ENCODE assay signal across 9 mouse cellular contexts in the genomic region with DNA sequence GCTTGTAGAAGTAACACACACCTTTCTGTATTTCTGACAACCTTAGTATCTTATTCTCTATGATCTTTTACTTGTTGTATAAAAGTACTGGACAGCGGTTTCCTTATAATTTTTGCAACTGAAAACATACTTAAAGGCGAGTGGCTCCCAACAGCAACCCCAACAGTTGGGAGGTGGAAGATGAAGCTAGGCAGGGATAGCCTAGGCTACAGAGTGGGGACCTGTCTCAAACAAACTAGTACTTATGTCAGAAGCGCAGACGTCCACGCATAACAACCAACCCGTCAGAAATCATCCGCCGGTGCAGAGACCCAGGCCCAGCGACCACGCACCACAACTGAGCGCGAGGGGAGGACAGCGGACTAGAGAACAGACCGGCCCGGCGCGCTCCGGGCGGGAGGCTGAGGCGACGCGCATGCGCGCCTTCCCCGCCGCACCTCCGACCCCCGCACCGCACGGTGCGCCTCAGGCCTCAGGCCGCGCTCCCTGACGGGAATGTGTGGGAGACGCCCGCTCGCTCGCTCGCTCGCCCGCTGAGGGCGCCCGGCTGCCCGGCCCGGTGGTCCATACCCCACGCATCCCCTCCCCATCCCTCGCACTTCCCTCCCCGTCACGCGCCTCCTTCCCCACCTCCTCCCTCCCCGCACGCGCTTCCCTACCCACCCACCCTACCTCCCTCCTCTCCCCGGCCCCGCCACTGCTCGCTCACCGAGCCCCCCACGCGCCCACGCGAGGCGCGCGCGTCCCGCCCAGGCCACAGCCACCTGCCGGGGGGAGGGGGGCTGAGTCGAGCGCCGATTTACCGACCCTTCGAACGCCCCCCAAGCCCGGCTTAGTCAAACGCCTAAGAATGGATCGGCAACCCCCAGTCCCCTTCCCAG. TPM values are rescaled to one million over a fixed set of nuclear protein-coding genes. Genes with fewer than 3 reads are reported as not detected.
DNase-seq lines count a peak whose midpoint lies in the region; ATAC-seq lines count a peak whose summit lies in the region.
"Had no signal": no experiment of that assay in that cellular context is flagged by ENCODE, and none has a peak within 500 bp of the region (broad histone marks: within the 10 kb centered on the region; RNA-seq: fewer than 3 reads in every experiment).

A gene (minus strand): TSS at position 834 of the 881 bp plus-strand sequence.

- no peaks in the 10 kb centered on the region for H3K27me3 ChIP-seq in embryonic facial prominence, embryonic 12.5 days
- no peaks in the 10 kb centered on the region for H3K27me3 ChIP-seq in heart, embryonic 13.5 days (replicated peaks)
- H3K27me3 ChIP-seq in liver, embryonic 12.5 days (replicated peaks) = no peaks in the 10 kb centered on the region
- no peaks in the 10 kb centered on the region for H3K27me3 ChIP-seq in neural tube, embryonic 11.5 days (ENCODE audit: control insufficient read depth, insufficient read depth, low read length)

- no peaks in the 10 kb centered on the region for H3K36me3 ChIP-seq in embryonic facial prominence, embryonic 12.5 days
- no peaks in the 10 kb centered on the region for H3K36me3 ChIP-seq in heart, embryonic 13.5 days
- no peaks in the 10 kb centered on the region for H3K36me3 ChIP-seq in liver, embryonic 12.5 days
- no peaks in the 10 kb centered on the region for H3K36me3 ChIP-seq in neural tube, embryonic 11.5 days (ENCODE audit: control insufficient read depth, insufficient read depth, low read length)

- WGBS in embryonic facial prominence, embryonic 12.5 days = under 1% methylated on average over 54 of the region's 76 CpGs
- under 1% methylated on average over 60 of the region's 76 CpGs for WGBS in heart, embryonic 13.5 days
- 2% methylated on average over 49 of the region's 76 CpGs for WGBS in liver, embryonic 12.5 days (ENCODE audit: insufficient replicate concordance)
- WGBS in neural tube, embryonic 11.5 days = 1% methylated on average over 42 of the region's 76 CpGs

- no peaks in the 10 kb centered on the region for H3K4me1 ChIP-seq in embryonic facial prominence, embryonic 12.5 days
- H3K4me1 ChIP-seq in heart, embryonic 13.5 days = 0 out of 2 replicates have a peak, but pooled peaks cover 2% of the 10 kb centered on the region
- peaks cover 31% of the 10 kb centered on the region for H3K4me1 ChIP-seq in liver, embryonic 12.5 days
- H3K4me1 ChIP-seq in neural tube, embryonic 11.5 days (ENCODE audit: control insufficient read depth, insufficient read depth, low read length) = no peaks in the 10 kb centered on the region

- peak; percentile 89 for DNase-seq in heart, adult 11 months
- DNase-seq in heart, adult 8-10 months (ENCODE audit: low spot score) = no peak
- peak; percentile 61 for DNase-seq in kidney, postnatal 14 days
- peak; percentile 86 for DNase-seq in neural tube, embryonic 11.5 days (ENCODE audit: low spot score)
- DNase-seq in telencephalon, adult 2 months (ENCODE audit: low read depth, low spot score) = peak; percentile 33

- peak within 1 kb of the TSS; percentile 65 for H3K4me2 ChIP-seq in embryonic facial prominence, embryonic 12.5 days (replicated peaks)
- H3K4me2 ChIP-seq in heart, embryonic 13.5 days = peak within 1 kb of the TSS; percentile 87
- H3K4me2 ChIP-seq in liver, embryonic 12.5 days = peak within 1 kb of the TSS; percentile 97
- H3K4me2 ChIP-seq in neural tube, embryonic 11.5 days (ENCODE audit: low read depth) = peak within 1 kb of the TSS; percentile 74

- peak within 1 kb of the TSS; percentile 71 for H3K4me3 ChIP-seq in embryonic facial prominence, embryonic 12.5 days
- peak within 1 kb of the TSS; percentile 65 for H3K4me3 ChIP-seq in heart, embryonic 13.5 days
- peak within 1 kb of the TSS; percentile 67 for H3K4me3 ChIP-seq in liver, embryonic 12.5 days
- peak within 1 kb of the TSS; percentile 61 for H3K4me3 ChIP-seq in neural tube, embryonic 11.5 days (ENCODE audit: low read depth, low read length)

- no peaks in the 10 kb centered on the region for H3K9me3 ChIP-seq in embryonic facial prominence, embryonic 12.5 days
- no peaks in the 10 kb centered on the region for H3K9me3 ChIP-seq in heart, embryonic 13.5 days
- no peaks in the 10 kb centered on the region for H3K9me3 ChIP-seq in liver, embryonic 12.5 days (replicated peaks)
- H3K9me3 ChIP-seq in neural tube, embryonic 11.5 days (ENCODE audit: control insufficient read depth, low read length) = no peaks in the 10 kb centered on the region

- peak; percentile 92 for ATAC-seq in embryonic facial prominence, embryonic 12.5 days (ENCODE audit: insufficient number of reproducible peaks, insufficient read depth, low FRiP score, low TSS enrichment)
- ATAC-seq in heart, embryonic 13.5 days (ENCODE audit: extremely low read depth, insufficient number of reproducible peaks, low FRiP score, low TSS enrichment) = peak; percentile 70
- ATAC-seq in liver, embryonic 12.5 days = peak; percentile 90
- ATAC-seq in neural tube, embryonic 11.5 days (ENCODE audit: insufficient read depth, low FRiP score, low TSS enrichment) = peak; percentile 96

- peak within 1 kb of the TSS; percentile 77 for H3K9ac ChIP-seq in embryonic facial prominence, embryonic 12.5 days
- H3K9ac ChIP-seq in heart, embryonic 13.5 days = peak within 1 kb of the TSS; percentile 85
- peak within 1 kb of the TSS; percentile 78 for H3K9ac ChIP-seq in liver, embryonic 12.5 days
- H3K9ac ChIP-seq in neural tube, embryonic 11.5 days (ENCODE audit: low read length) = peak within 1 kb of the TSS; percentile 82

- 0 out of 2 replicates have a peak within 1 kb of the TSS, but pooled peaks have one; percentile 57 for H3K27ac ChIP-seq in embryonic facial prominence, embryonic 12.5 days
- H3K27ac ChIP-seq in heart, embryonic 13.5 days (replicated peaks) = no peak within 1 kb of the TSS
- H3K27ac ChIP-seq in liver, embryonic 12.5 days = 0 out of 2 replicates have a peak within 1 kb of the TSS, but pooled peaks have one; percentile 14
- peak within 1 kb of the TSS; percentile 70 for H3K27ac ChIP-seq in neural tube, embryonic 11.5 days (ENCODE audit: low read depth, low read length)

RNA-seq across cellular contexts. Expression of the gene that starts here (rescaled TPM):
- not detected for total RNA-seq in heart, adult 8-10 months (2022)
- 3.3 and 3.6 TPM in 2 replicates for polyA plus RNA-seq in embryonic facial prominence, embryonic 12.5 days (2016; fragmentation: Nextera tagmentation; extraction: Ambion mirVana)
- polyA plus RNA-seq in heart, embryonic 13.5 days (2015; fragmentation: Nextera tagmentation; extraction: Ambion mirVana) = 0.47 and 0.67 TPM in 2 replicates
- 0.20 TPM in 2 replicates for polyA plus RNA-seq in liver, embryonic 12.5 days (2016; fragmentation: Nextera tagmentation; extraction: Ambion mirVana)
- polyA plus RNA-seq in neural tube, embryonic 11.5 days (2014; fragmentation: Nextera tagmentation; extraction: Ambion mirVana) = 3.8 and 4.7 TPM in 2 replicates
- polyA plus RNA-seq: C2C12 had no signal

Comparison
In these comparisons a context has a peak if more than half of its experiments do, and no peak if none do; other contexts are left out.
1. Peak in ATAC-seq, H3K4me3 ChIP-seq, H3K9ac ChIP-seq and H3K4me2 ChIP-seq in heart, embryonic 13.5 days; RNA of the gene not detected or under 1 TPM.
2. Peak in ATAC-seq, H3K4me3 ChIP-seq, H3K27ac ChIP-seq, H3K9ac ChIP-seq and H3K4me2 ChIP-seq in liver, embryonic 12.5 days; RNA of the gene not detected or under 1 TPM.